Mouse (Mus musculus): ENCODE measurements at regions not wholly inside any gene's neighbourhood (a gene's known extent, or its start where the extent isn't known, plus 50 kb on each side); places are given as distances from the start of the nearest gene placed in this dataset.

DNA sequence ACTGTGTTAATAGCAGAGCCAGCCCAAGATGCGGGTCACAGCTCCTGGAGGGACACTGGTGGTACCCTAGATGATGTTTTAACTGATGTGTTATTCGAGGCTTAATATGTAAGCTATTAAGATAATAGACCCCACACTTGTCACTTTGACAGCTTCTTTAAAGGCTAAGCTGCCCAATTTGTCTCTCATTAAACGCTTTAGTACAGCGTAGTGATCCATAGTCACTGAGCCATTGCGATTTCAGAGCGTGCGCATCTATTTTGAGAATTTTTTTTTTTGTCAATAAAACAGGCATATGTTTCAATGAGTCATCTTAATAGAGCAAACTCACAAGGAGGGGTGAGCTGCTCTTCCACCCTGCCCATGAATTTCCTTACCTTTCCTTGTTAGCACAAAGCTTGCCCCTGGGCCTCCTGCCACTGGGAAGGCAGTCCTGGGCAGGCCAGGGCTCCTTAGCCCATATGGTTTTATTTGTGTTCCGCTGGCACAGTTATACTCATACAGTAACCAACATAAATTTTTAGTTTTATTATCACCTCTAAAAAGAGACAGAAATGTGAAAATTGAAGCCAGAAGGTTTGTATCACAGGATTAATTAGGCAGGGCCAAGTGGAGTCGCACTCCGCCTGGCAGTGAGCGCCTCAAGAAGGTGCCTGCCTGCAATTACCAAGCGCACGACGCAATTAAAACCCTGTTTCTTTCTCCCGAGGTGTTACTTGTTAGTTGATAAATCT, 294.3 kb downstream of the Etv1 start:
- DNase-seq (ENCODE audit: low read depth, low spot score): no peak

DNA sequence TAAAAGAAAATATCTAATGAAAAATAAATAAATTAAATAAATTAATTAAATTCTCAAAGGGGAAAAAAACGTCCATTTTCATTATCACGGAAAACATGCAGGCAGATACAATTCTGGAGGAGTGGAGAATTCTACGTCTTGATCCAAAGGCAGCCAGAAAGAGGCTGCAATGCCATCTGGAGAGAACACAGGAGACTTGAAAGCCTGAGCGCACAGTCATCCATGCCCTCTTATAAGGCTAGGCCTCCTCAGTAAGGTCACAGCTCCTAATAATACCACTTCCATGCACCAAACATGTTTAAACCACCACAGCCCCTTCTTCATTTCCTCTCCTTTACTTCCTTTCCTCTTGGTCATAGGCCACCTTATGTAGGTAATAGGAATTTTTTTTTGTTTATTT, 307.1 kb downstream of the Etv1 start:
- DNase-seq (ENCODE audit: low read depth, low spot score): no peak

DNA sequence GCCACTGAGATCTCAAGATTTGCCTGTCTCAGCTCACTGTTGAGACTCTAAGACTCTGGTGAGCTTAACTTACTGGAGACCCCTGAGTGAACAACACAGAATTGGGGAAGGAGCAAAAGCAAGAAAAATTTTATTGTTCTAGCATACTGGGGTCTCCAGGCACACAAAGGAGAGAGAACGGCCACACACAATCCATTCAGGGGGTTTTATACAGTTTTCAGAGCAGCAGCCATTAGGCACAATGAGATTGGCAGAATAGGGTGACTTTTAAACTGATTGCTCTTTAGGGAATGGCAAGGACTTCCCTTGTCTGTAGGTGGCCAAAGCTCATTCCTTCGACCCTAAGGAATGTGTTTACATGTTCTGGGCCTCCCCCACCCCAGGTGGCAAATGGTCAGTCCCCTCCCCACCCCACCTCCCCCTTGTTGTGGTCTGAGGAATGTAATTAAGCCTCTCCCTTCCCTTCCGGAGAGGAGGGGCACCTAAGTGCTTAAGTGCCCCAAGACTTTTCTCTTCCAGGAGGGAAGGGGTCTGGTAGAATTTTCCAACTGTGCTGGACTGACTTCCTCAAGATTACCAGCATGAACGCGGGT, 315.6 kb downstream of the Etv1 start:
- DNase-seq (ENCODE audit: low read depth, low spot score): no peak

DNA sequence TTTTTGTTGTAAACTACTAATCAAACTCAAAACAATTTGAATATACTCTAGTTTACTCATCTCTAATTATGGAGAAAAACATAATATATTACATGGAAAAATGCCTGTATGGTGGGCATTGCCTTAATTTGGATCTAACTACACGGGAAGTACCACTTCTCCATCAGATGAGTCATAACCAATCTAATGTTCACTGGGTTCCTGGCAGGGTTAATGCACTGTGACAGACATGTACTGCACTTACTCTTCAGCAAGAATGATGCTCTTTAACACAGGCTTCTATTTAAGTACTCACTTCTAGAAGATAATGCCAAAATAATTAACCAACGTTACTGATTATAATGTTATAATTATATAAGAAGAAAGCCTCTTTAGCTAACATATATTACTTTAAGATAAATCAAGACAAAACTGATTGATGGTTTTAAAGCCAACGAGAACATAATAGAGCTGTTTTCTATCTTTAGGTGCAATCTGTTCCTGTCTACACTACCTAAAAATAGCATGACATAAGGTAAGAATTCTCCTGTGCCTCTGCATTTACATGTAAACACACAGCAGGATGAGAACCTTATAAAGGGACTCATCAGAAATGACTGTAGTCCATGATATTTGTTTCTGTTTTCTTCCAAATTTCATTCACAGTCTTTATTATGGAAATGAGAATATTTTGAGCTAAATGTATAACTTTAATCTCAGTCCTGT, 344.4 kb downstream of the Etv1 start:
- no peak for DNase-seq (ENCODE audit: low read depth, low spot score)

DNA sequence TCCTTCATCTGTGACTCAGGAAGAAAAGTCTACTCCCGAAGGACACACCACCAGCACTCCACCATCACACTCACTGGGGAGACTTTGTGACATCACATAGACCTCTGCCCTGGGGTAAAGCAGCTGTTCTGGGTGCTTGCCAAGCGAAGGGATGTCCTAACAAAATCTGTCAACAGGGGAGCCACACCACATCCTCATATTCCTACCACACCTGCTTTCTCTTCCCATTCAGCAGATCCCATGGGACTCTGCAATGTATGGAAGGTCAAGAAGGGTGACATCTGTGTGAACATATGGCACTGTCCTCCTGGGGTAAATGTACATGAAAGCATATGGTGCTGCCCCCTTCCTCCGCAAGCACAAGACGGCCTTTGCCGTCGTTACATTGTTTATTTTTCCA, 375.5 kb downstream of the Etv1 start:
- no peak for DNase-seq (ENCODE audit: low read depth, low spot score)

DNA sequence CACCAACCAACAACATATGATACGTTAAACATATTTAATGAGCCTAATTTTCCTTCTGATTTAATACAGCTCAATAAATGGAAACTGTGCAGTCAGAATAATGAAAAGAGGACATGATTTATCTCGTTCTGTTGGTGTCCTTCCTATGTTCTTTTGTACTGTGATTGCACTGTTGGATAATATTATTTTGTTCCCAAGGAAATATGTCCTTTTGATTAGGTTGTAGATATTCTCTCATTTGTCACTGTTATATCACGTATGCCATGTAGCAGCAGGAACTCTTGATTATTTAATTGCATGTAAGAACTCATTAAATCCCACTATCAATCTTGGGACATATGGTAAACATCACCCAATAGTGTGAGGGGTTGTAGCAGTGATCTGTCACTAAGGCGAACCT, 397.8 kb downstream of the Etv1 start:
- no peak for DNase-seq (ENCODE audit: low read depth, low spot score)

DNA sequence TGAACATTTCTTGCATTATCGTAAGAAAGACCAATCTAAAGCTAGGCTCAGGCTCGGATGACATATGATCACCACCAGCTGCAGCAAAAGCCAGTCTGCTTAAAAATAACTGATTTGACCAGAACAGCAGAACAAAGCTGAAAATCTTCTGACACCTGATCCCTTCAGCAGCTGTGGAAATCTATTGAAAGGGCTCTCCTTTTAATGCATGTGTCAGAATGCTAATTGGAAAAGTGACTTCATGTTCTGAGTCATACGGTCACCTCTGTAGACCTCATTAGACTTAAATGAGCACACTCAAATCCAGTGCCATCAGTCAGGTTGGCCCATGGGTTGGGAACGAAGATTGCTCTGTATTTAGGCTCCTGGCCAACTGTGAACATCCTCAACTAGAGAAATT, 444.9 kb downstream of the Etv1 start:
- DNase-seq (ENCODE audit: low read depth, low spot score): no peak

DNA sequence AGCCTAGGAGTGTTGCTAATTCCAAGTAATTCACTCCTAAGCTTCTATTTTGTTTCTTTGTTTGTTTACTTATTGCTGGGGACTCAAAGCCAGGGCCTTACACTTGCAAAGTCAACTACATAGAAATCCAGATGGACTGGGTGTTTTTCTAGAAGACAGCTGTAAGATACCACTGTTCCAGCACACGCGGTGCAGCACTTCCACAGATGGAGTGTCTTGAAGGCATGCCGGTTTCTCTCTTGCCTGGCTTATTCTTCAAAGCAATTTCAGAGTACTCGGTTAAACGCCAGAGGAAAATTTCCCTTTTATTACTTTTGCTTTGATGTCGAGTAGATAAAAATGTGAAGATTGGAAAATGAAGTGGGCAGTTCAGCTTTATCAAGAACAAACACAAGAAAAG, 477.4 kb downstream of the Etv1 start:
- no peak for DNase-seq (ENCODE audit: low read depth, low spot score)

DNA sequence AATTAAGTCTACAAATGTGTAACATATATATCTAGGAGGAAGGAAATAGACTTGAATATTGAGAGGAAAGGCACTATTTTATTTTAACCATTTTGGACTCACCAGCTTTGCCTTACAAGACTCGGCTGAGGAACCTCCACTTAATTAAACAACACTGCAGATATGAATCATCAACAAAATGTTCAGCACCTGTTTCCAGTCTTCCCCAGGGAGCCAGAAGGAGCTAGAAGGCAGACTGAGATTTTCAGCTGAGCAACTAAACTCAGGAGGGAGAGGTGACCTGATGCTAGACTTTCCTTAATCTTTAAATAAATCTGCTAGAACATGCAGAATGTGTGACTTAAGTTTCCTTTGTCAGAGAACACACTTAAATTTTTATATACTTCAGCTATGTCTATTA, 478.4 kb downstream of the Etv1 start:
- DNase-seq (ENCODE audit: low read depth, low spot score): no peak

DNA sequence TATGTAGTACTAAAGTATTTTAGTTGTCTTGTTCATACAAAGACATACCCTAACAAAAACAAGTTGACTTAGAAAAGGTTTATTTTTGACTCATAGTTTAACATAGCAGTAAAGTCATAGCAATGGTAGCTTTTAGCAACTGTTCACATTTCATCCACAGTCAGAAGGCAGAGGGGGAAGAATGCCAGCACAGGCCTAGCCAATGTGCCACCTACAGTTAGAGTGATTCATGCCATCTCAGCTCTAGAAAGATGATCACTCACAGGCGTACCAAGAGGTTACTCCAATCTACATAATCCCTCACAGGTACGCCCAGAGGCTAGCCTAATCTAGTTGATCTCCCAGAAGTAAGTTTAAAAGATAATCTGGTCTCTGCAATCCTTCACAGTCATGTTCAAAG, 510.5 kb downstream of the Etv1 start:
- no peak for DNase-seq (ENCODE audit: low read depth, low spot score)

DNA sequence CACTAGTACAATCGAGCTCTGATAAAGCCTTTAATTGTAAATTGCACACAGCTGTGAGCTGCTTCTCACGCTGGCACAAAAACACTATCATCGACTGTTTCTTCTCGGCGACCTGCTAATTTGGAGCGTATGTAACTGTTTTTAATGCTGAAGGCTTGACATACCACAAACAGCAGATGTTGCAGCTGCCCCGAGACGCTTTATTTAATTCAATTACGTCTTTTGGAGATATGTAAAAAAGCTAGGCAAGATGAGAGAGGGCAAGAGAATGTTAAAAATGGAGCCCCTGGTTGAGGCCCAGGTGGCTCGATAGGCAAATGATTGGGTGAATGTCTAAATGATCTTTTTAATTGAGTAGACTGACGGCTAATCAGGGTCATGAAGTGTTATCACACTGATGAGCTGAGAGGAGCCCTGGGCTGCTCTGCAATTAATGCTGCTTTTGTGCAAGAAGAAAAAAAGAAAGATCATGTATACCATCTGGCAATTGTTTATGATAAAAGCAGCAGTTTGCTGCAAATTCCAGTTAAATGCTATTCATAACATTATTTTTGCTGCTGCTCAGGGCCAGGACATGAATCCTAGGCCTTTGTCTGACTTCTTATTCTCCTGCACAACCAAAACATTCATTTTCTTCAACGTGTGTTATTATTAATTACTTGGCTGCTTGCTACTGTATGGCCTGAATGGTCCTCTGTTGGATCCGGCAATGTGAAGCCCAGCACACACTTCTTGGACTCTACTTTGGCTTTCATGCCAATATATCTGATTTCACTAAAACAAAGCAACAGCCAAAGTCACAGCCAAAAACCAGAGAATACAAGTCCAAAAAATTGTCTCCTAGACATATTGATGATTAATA, 522.4 kb downstream of the Etv1 start:
- no peak for DNase-seq (ENCODE audit: low read depth, low spot score)

DNA sequence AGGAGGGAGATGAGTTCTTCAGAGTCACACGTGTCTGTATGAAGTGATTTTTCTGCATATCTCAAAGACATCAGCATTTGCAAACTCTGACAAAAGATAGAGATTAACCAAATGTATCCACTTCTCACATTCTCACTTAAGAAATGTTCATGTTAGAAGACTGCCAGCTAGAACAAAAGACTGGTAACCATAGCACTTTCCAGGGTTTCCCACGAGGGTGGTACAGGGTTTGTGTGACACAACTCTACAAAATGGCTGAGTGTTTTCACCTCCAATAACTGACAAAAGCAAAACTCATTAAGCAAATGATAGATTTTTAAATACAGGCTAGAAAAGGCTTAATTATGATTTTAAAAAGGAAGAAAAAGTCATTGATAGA, 523.0 kb downstream of the Etv1 start:
- no peak for DNase-seq (ENCODE audit: low read depth, low spot score)

DNA sequence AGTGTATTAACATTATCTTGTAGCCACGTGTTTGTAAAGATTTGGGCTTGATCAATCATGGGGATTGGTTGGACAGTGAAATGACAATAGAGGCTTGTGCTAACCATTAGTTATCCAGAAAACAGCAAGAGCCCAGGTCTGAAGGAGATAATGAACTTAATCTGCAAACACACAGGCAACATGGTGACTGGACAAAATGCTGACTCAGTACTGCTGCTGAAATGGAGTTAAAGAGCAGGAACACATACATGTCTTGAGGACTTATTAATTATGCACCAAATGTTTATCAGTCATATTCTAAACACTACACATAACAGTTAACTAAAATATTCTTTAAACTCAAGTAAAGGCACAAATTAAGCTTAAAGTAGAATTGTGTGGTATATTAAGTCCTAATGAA, 528.6 kb downstream of the Etv1 start:
- no peak for DNase-seq (ENCODE audit: low read depth, low spot score)

DNA sequence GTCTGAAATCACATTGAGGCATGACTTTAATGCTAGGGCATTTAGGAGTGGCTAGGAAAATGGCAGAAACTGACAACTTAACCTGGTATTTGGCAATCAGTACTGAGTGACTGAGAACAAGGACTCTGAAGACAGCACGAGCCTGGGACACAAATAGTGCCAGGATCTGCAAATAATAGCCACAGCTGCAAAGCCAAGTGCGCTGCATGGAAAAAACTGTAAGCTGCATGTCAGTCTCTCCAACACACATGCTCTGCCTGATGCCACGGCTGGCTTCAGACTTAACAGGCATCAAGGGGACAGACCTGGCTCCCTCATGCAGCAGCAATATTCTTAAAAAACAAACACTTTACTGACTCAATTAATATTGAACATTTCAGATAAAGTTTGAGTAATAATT, 530.7 kb downstream of the Etv1 start:
- no peak for DNase-seq (ENCODE audit: low read depth, low spot score)

DNA sequence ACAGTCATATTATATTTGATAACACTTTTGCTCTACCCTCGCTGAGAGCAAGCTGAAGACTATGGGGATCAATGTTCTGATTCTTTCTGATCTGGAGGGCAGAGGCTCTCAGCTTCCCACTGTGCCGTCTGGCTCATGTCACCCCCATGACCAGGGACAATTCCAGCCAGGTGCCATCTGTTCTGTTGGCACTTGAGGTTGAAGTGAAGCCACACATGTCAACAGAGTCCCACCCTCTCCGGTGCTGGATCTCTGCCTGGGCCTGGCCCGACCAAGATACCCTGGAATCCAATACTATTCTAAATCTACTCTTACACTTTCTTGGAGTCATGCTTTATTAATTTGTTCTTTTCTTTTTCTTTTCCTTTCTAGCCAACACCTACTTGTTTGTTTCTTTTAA, 538.0 kb downstream of the Etv1 start:
- DNase-seq (ENCODE audit: low read depth, low spot score): no peak

DNA sequence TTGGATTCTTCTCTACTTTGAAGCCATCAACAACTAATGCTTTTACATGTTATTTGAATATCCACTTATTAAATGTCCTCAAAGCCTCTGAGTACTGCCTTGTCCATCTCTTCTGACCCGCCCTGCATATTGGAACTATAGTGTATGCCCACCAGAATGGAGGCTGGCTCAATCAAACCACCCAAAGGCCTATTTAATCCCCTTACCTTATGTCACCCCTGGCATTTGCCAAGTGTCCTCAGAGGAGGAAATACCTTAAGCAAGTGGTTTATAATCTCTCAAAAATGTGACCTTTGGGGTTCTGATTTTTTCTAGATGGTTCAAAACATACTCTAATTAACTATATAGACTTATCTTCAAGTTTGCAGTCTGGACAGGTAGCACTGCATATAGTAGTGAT, 542.3 kb downstream of the Etv1 start:
- DNase-seq (ENCODE audit: low read depth, low spot score): no peak

DNA sequence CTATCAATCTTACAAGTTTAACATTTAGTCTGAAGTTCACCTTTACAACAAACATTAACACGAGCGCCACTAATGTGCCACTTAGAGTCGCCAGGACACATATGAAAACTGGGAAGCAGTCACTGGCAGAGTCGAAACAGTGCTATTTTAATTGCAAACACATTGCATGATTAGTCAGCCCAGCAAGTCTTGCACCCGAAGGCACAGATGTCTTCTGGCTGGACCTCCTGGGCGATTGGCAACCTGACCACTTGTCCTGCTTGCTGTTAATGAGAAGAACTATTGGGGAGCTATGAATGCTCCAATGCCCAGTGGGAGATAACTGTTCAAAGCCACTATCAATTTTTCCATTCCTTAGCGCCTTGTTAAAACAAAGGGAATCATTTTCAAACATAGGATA, 547.0 kb downstream of the Etv1 start:
- no peak for DNase-seq (ENCODE audit: low read depth, low spot score)

DNA sequence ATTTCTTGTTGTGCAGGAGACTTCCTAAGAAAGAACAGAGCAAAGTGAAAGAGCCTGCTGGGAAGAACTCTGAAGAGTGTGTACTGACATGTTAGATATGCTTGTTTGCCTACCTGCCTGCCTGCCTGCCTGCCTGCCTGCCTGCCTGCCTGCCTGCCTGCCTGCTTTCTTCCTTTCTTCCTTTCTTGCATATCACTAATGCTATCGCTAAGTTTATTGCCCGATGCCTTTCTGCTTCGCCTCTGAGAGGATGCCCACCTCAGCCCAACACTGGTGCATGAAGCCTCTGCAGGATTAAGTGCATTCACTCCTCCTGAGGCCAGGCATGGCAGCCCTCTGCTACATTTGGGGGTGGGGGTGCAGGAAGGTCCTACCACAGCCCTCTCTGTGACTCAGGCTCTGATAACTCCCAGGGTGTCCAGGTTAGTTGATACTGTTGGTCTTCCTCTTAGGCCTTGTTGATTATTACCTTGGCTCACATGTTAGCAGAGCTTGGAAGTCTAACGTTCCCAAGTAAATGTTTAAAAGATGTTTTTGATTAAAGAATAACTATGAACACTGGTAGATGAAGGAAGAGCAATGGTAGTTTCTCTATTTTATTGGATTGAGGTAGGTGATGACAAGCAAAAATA, 547.6 kb downstream of the Etv1 start:
- DNase-seq (ENCODE audit: low read depth, low spot score): no peak

DNA sequence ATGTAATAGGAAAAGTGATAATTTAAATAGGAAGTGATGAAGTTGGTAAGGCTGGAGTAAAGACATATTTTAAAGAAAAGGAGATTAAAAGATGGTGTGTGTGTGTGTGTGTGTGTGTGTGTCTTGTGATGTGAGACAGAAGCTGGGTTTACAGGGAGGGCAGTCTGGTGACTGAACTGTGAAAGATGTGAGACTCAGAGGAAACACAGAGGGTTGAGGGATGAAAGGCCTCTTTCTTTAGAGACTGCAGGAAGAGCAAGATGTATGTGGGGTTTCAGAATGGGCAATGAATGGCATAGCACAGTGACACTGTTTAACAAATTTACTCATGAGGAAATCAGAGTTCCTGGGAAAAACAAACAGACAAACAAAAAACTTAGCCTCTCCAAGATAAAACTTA, 549.2 kb downstream of the Etv1 start:
- DNase-seq (ENCODE audit: low read depth, low spot score): no peak

DNA sequence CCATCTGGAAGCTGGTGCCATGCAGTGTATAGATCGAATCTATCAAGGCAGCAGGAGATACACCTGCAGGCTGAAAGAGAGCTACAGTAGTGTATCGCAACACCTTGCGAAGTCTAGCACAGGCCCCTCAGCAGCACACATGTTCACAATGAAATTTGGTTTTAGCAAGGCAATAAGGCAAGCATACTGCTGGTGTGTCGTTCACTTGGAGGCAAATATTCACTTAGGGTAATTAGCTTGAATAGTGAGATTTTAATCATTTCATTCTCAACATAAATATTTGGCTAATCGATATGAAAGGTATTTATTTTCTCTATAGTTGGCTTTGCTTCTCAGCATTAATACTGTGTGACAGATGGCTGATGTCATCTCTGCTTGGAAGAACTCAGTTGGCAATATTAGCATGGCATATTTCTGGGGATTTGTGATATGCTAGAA, 559.9 kb downstream of the Etv1 start:
- DNase-seq (ENCODE audit: low read depth, low spot score): no peak

DNA sequence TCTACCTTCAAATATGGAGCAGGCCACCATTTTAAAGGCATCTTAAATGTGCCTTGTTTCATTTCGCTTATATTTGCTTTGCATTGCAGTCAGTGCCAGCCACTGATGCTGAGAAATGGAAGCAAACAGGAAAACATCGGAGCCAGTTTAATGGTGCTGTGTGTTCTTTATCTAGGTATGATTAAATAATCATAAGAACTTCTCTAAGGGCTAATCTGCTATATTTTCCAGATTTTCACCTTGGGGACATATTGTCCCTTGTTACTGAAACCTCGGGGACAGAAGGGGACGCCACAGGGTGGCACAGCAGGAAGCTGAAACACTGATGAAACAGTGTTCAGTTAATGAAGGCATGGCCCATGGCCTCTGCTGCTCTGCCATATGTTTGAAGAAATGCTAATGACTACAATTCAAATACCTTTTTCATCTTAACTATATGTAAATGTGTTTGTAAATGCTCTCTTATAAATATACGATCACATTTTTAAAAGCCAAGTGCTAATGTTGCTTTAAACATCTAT, 562.6 kb downstream of the Etv1 start:
- no peak for DNase-seq (ENCODE audit: low read depth, low spot score)

DNA sequence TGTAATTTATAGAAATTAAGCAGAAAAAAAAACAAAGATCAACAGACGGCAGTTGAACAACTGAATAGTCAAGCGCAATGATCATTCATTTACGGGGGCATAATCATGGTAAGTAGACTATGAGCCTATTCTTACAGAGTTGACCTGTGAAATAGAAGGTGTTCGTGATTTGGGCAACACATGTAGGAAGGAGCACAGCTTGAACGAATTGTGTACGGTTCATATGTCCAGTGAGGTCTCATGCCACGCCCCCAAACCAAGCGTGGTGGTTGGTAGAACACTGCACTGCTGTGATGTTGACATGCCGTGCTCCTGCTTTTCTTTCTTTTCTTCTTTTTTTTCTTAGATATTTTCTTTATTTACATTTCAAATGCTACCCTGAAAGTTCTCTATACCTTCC, 563.1 kb downstream of the Etv1 start:
- no peak for DNase-seq (ENCODE audit: low read depth, low spot score)
